Mouse (Mus musculus): ENCODE measurements at regions not wholly inside any gene's neighbourhood (a gene's known extent, or its start where the extent isn't known, plus 50 kb on each side); places are given as distances from the start of the nearest gene placed in this dataset.

- no peak for DNase-seq
Measured at GRCm38 (mm10) chr5:85954526-85954925, 110.9 kb downstream of the Cenpc1 start.

DNA sequence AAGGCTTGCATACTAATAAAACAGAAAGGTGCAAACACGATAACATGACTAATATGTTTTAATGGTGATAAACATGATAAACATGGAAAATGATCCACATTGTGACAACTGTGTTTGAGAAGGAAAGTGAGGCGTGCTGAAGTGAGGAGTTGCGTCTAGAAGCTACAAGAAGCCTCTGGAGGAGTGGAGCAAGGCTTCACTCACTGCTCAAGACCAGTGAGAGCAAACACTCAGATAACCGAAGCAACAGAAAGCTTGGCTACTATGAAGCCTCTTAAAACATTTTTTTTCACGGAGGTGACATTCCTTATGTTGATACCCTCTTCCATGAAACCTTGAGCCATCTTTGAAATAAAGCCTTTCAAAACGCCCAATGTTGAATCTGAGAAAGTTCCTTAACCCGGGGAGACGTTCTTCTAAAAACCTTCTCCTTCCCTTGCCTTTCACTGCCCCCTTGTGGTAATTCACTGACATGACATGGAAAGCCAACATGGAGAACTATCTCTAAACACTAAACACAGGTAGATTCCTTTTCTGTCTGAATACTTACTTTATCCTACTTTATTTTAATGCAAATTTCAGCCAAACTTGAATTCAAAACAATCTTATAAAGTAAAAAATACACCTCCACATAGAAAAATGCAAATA lies 128.6 kb downstream of the Cenpc1 start:
- peak; percentile 62 for DNase-seq

GRCm38 (mm10) chr5:85918288-85918687 lies 147.1 kb downstream of the Cenpc1 start:
- DNase-seq, result no peak

DNA sequence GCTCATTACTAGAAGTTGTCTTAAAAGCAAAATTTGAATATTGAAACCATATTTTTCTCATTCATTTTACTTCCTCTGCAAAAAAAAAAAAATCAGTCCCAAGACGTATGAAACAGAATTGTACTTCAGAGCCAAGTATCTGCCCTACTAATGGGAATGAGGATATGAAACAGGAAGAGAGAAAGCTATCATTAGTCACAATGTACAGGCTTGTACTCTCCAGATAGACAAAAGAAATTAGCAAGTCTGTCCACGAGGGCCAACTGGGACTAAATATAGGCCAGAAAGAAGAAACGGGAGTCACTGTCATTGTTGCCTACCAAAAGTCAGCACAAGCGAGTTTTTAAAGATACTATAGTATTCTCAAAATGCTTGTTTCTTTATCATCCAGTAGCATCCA lies 150.4 kb downstream of the Cenpc1 start:
- no peak for DNase-seq

- no peak for DNase-seq
Measured at GRCm38 (mm10) chr5:85896452-85896851, 168.9 kb downstream of the Cenpc1 start.

DNA sequence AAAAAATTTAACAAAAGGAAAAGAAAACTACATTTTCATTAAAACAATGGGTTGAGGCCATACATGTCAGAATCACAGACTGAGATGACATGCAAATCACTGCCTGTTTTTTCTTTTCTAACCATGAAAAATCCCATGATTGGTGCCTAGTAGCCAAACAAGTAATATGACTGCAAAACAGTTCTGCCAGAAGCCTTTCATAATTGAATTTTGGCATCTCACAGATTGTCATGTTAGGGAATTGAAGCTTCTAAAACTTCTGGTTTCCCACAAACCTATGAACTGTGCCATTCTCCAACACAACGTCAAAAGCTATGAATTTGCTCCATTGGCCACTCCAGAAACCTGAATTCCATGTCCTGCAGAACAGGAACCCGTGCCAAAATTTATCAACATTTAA lies 169.6 kb downstream of the Cenpc1 start:
- DNase-seq, result no peak

DNA sequence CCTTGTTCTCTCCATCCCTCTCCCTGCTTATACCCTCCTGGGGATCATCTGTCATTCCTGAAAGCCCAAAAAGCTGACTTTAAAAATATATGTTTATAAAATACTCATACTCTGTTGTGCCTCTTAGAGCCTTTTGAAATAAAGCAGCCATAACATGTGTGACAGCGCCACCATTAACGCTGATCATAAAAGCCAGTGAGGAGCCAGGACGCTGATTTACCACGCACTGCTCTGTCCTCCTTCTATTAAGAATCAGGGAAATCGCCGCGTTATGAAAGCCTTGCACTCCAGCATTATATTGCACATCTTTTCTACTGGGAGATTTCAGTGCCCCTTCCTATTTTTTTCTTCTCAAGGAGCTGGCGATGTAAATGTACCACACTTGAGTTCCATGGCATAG lies 195.1 kb downstream of the Cenpc1 start:
- no peak for DNase-seq

DNA sequence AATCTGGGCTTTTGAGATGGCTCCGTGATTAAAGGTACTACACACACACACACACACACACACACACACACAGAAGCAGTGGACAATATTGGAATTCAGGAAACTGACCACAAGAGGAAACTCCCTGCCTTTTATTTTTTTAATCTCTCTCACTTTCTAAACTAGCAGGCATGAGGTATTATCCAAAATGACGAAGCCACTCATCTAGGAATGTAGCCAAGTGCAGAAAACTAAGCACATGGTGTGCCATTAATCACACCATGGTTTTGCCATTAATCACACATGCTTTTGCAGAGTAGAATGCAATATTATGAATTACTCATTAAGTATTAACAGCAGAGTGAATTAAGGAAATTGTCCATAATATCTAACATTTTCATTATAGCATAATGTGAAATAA lies 232.8 kb downstream of the Cenpc1 start:
- DNase-seq, result no peak

- no peak for DNase-seq
Measured at GRCm38 (mm10) chr5:85795531-85796197, 269.7 kb downstream of the Cenpc1 start.

DNA sequence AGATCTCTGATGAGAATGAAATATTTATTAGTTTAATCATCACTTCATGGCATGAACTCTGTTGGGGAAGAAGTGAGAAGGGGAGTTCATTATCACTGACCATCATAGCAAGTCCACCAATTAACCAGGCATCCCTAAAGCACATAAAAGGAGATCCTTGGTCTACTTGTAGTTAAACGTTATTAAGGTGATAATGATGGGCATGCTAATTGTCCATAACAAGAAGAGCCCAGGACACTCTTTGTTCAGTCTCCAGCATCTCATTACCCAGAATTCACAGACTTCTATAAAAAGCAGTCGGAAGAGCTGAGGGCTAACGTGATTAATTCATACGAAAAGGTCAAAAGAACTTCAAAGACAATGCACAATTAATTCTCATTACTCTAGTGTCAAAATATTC lies 272.2 kb downstream of the Cenpc1 start:
- DNase-seq, result no peak

DNA sequence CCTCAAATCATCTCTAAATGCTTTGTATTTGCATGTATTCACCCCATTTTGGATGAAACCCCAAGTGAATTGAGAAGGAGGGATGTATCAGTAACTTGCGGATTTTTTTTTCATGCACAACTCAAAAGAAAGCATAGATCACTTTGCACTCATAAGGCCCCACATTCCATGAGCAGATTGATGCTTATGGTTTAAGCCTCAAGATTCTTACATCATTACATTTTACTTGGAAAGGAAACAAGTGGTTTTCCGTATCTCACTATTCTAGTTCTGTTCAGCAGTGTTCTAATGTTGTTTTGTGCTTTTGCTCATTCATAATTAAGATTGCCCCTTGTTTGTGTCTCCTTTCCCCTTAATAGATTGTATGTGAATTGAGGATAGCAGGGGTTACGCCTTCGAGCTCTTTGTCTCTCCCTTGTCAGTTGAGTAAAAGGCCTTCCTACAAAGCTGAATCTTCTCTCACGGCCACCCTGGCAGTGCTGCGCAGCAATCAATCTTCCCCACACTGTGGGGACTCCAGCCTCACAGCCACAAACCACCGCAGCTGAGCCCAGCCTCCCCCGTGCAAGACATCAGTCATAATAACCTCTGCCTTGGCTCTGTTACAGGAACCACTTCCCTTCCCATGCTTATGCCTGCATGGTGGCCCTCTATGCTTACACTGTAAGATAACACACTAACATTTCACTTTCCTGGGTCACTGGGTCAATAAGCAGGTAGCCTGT lies 284.5 kb downstream of the Cenpc1 start:
- DNase-seq, result no peak

GRCm38 (mm10) chr5:85780017-85780416 lies 285.4 kb downstream of the Cenpc1 start:
- DNase-seq, result no peak

DNA sequence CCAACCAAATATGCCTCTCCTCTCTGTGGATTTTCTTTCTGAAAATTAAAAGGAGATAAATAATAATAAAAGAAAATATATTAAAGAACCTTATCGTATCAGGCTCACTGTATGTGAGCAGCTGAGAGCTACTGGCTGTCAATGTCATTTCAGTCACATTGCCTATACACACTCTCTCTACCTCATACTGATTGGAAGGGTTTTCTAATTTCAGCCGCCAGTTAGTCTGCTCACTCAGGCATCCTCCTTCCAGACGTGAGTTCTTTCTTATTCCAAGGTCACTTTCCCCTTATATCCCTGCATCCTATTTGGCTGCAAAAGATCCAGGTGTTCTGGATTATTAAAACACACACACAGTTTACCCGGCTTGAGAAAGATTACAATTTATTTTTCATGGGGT lies 286.2 kb downstream of the Cenpc1 start:
- DNase-seq, result no peak

GRCm38 (mm10) chr5:85772660-85773059 lies 292.7 kb downstream of the Cenpc1 start:
- no peak for DNase-seq

DNA sequence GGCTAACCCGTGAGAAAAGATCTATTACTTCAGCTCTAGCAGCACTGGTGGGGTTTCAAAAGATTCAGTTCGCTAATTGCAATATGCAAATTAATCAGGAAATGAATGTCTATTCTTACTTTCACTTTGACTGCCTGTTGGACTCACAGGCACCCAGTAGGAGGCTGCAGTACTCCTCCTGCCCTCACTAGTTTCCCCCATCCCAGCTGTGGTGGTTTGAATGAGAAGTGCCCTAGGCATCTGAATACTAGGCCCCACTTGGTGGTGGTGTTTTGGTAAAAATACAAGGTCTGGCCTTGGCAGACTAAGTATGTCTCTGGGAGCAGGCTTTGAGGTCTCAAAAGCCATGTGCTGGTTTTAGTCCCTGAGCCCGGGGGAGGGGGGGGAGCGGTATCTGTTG lies 293.3 kb downstream of the Cenpc1 start:
- DNase-seq, result no peak

GRCm38 (mm10) chr5:85767157-85767556 lies 298.2 kb downstream of the Cenpc1 start:
- DNase-seq, result no peak

- DNase-seq, result no peak
Measured at GRCm38 (mm10) chr5:85756716-85757115, 308.7 kb downstream of the Cenpc1 start.

GRCm38 (mm10) chr5:85754227-85754626 lies 311.2 kb downstream of the Cenpc1 start:
- DNase-seq, result no peak

DNA sequence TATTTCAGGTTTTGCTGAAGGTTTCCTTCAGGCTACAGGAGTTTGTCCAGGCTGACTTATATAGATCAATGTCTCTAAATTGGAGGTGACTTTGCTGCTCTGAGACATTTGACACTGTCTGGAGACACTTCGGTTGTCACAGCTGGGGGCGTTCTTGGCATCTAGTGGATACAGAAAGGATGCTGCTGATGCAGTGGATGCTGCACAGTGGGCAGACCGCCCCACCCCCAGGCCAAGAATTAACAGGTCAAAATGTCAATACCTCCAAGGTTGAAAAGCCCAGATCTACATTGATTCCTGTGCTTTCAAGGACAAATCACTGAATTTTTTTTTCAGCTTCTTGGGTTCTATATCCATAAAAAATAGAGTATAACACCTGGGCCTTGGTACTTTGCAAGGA lies 312.3 kb downstream of the Cenpc1 start:
- DNase-seq, result no peak

GRCm38 (mm10) chr5:85751649-85752048 lies 313.7 kb downstream of the Cenpc1 start:
- no peak for DNase-seq

DNA sequence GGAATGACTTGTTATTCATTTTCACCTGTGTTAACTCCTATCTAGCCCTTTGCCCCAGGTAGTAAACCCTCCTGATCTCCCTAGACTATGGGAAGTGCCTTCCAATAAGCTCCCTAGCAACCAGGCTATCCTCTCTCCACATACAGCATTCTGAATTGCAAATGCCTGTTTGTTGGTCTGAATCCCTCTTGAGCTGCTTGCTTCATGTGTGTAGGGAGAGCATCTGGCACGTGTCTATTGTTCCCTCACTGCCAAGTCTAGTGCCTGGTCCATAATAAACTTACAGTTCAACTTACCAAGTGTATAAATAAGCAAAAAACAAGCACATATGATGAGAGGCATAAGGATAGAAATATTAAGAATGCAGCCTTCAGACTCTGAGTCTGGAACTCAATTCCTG lies 314.5 kb downstream of the Cenpc1 start:
- no peak for DNase-seq

- no peak for DNase-seq
Measured at GRCm38 (mm10) chr5:85729613-85730012, 335.8 kb downstream of the Cenpc1 start.

GRCm38 (mm10) chr5:85707345-85707744 lies 358.0 kb downstream of the Cenpc1 start:
- no peak for DNase-seq

GRCm38 (mm10) chr5:85706598-85706997 lies 358.8 kb downstream of the Cenpc1 start:
- DNase-seq, result no peak

All from right cerebral cortex, postnatal 4 days (tissue).